Mouse (Mus musculus): ENCODE measurements around the gene Spic. TPM values are rescaled to one million over a fixed set of nuclear protein-coding genes. Genes with fewer than 3 reads are reported as not detected.

Gene Spic
- polyA plus RNA-seq, 1 experiment = 0.45 TPM

GRCm38 (mm10) chr10:88727128-88727527 is 42.3 kb upstream of the Spic start:
- Histone ChIP-seq H3K36me3 (ENCODE audit: control insufficient read depth, insufficient read depth, low read length, poor library complexity, severe bottlenecking) (no peaks in the 10 kb centered on the region), H3K27me3 (ENCODE audit: control insufficient read depth, insufficient read depth, low read length, poor library complexity, severe bottlenecking) (no peaks in the 10 kb centered on the region), H3K27ac (ENCODE audit: insufficient read depth, low read length) (no peak overlapping the region), H3K4me1 (ENCODE audit: control insufficient read depth, insufficient read depth, low read length) (no peaks in the 10 kb centered on the region), H3K9me3 (replicated peaks; ENCODE audit: control insufficient read depth, insufficient read depth, low read length, poor library complexity, severe bottlenecking) (no peaks in the 10 kb centered on the region), H3K4me3 (ENCODE audit: low read depth, low read length) (no peak overlapping the region), H3K9ac (ENCODE audit: low read depth, poor library complexity, severe bottlenecking) (no peak overlapping the region)
- no peak for TF ChIP-seq EP300 (IDR thresholded peaks at IDR 0.05; ENCODE audit: insufficient read depth, low read depth, low read length)
- no peak for TF ChIP-seq CTCF (IDR thresholded peaks at IDR 0.05; ENCODE audit: low read depth, low read length)
- no peak for TF ChIP-seq POLR2A (IDR thresholded peaks at IDR 0.05; ENCODE audit: insufficient read depth, low read length)

- TF ChIP-seq POLR2A (IDR thresholded peaks at IDR 0.05; ENCODE audit: insufficient read depth, low read length) = no peak
- TF ChIP-seq CTCF (IDR thresholded peaks at IDR 0.05; ENCODE audit: low read depth, low read length) = no peak
- TF ChIP-seq EP300 (IDR thresholded peaks at IDR 0.05; ENCODE audit: insufficient read depth, low read depth, low read length) = no peak
- no peak overlapping the region for H3K9ac ChIP-seq (ENCODE audit: low read depth, poor library complexity, severe bottlenecking)
- no peak overlapping the region for H3K27ac ChIP-seq (ENCODE audit: insufficient read depth, low read length)
- no peaks in the 10 kb centered on the region for H3K36me3 ChIP-seq (ENCODE audit: control insufficient read depth, insufficient read depth, low read length, poor library complexity, severe bottlenecking)
- no peaks in the 10 kb centered on the region for H3K9me3 ChIP-seq (replicated peaks; ENCODE audit: control insufficient read depth, insufficient read depth, low read length, poor library complexity, severe bottlenecking)
- H3K4me1 ChIP-seq (ENCODE audit: control insufficient read depth, insufficient read depth, low read length) = no peaks in the 10 kb centered on the region
- no peaks in the 10 kb centered on the region for H3K27me3 ChIP-seq (ENCODE audit: control insufficient read depth, insufficient read depth, low read length, poor library complexity, severe bottlenecking)
- no peak overlapping the region for H3K4me3 ChIP-seq (ENCODE audit: low read depth, low read length)
These were observed 40.5 kb upstream of the Spic start for GRCm38 (mm10) chr10:88725343-88725742.

- Histone ChIP-seq H3K36me3 (ENCODE audit: control insufficient read depth, insufficient read depth, low read length, poor library complexity, severe bottlenecking) (no peaks in the 10 kb centered on the region), H3K27ac (ENCODE audit: insufficient read depth, low read length) (no peak overlapping the region), H3K27me3 (ENCODE audit: control insufficient read depth, insufficient read depth, low read length, poor library complexity, severe bottlenecking) (no peaks in the 10 kb centered on the region), H3K4me3 (ENCODE audit: low read depth, low read length) (no peak overlapping the region), H3K9me3 (replicated peaks; ENCODE audit: control insufficient read depth, insufficient read depth, low read length, poor library complexity, severe bottlenecking) (no peaks in the 10 kb centered on the region), H3K4me1 (ENCODE audit: control insufficient read depth, insufficient read depth, low read length) (no peaks in the 10 kb centered on the region), H3K9ac (ENCODE audit: low read depth, poor library complexity, severe bottlenecking) (no peak overlapping the region)
- TF ChIP-seq POLR2A (IDR thresholded peaks at IDR 0.05; ENCODE audit: insufficient read depth, low read length) (no peak), CTCF (IDR thresholded peaks at IDR 0.05; ENCODE audit: low read depth, low read length) (no peak), EP300 (IDR thresholded peaks at IDR 0.05; ENCODE audit: insufficient read depth, low read depth, low read length) (no peak)
These were observed 34.8 kb upstream of the Spic start for GRCm38 (mm10) chr10:88719618-88720017.

GRCm38 (mm10) chr10:88717756-88718025 is 32.9 kb upstream of the Spic start:
- no peak for TF ChIP-seq CTCF (IDR thresholded peaks at IDR 0.05; ENCODE audit: low read depth, low read length)
- Histone ChIP-seq H3K27me3 (ENCODE audit: control insufficient read depth, insufficient read depth, low read length, poor library complexity, severe bottlenecking) (no peaks in the 10 kb centered on the region), H3K36me3 (ENCODE audit: control insufficient read depth, insufficient read depth, low read length, poor library complexity, severe bottlenecking) (no peaks in the 10 kb centered on the region), H3K4me3 (ENCODE audit: low read depth, low read length) (no peak overlapping the region), H3K9me3 (replicated peaks; ENCODE audit: control insufficient read depth, insufficient read depth, low read length, poor library complexity, severe bottlenecking) (no peaks in the 10 kb centered on the region), H3K4me1 (ENCODE audit: control insufficient read depth, insufficient read depth, low read length) (no peaks in the 10 kb centered on the region), H3K9ac (ENCODE audit: low read depth, poor library complexity, severe bottlenecking) (no peak overlapping the region), H3K27ac (ENCODE audit: insufficient read depth, low read length) (no peak overlapping the region)

GRCm38 (mm10) chr10:88716986-88717755 is 32.4 kb upstream of the Spic start:
- TF ChIP-seq POLR2A (IDR thresholded peaks at IDR 0.05; ENCODE audit: insufficient read depth, low read length) (no peak), EP300 (IDR thresholded peaks at IDR 0.05; ENCODE audit: insufficient read depth, low read depth, low read length) (0 out of 2 replicates have a peak, but pooled peaks have one; percentile 9), CTCF (IDR thresholded peaks at IDR 0.05; ENCODE audit: low read depth, low read length) (no peak)
- H3K9ac ChIP-seq (ENCODE audit: low read depth, poor library complexity, severe bottlenecking) = no peak overlapping the region
- H3K27ac ChIP-seq (ENCODE audit: insufficient read depth, low read length) = peak overlapping the region; percentile 57; the same call in 1 of the 2 replicates
- peak overlapping the region; percentile 56 for H3K4me3 ChIP-seq (ENCODE audit: low read depth, low read length)
- no peaks in the 10 kb centered on the region for H3K4me1 ChIP-seq (ENCODE audit: control insufficient read depth, insufficient read depth, low read length)
- H3K27me3 ChIP-seq (ENCODE audit: control insufficient read depth, insufficient read depth, low read length, poor library complexity, severe bottlenecking) = no peaks in the 10 kb centered on the region
- no peaks in the 10 kb centered on the region for H3K9me3 ChIP-seq (replicated peaks; ENCODE audit: control insufficient read depth, insufficient read depth, low read length, poor library complexity, severe bottlenecking)
- no peaks in the 10 kb centered on the region for H3K36me3 ChIP-seq (ENCODE audit: control insufficient read depth, insufficient read depth, low read length, poor library complexity, severe bottlenecking)

GRCm38 (mm10) chr10:88715621-88716020 is 30.8 kb upstream of the Spic start:
- H3K9me3 ChIP-seq (replicated peaks; ENCODE audit: control insufficient read depth, insufficient read depth, low read length, poor library complexity, severe bottlenecking) = no peaks in the 10 kb centered on the region
- no peak overlapping the region for H3K9ac ChIP-seq (ENCODE audit: low read depth, poor library complexity, severe bottlenecking)
- no peaks in the 10 kb centered on the region for H3K4me1 ChIP-seq (ENCODE audit: control insufficient read depth, insufficient read depth, low read length)
- H3K36me3 ChIP-seq (ENCODE audit: control insufficient read depth, insufficient read depth, low read length, poor library complexity, severe bottlenecking) = no peaks in the 10 kb centered on the region
- H3K27ac ChIP-seq (ENCODE audit: insufficient read depth, low read length) = no peak overlapping the region
- TF ChIP-seq POLR2A (IDR thresholded peaks at IDR 0.05; ENCODE audit: insufficient read depth, low read length) (no peak), CTCF (IDR thresholded peaks at IDR 0.05; ENCODE audit: low read depth, low read length) (no peak), EP300 (IDR thresholded peaks at IDR 0.05; ENCODE audit: insufficient read depth, low read depth, low read length) (no peak)
- H3K27me3 ChIP-seq (ENCODE audit: control insufficient read depth, insufficient read depth, low read length, poor library complexity, severe bottlenecking) = no peaks in the 10 kb centered on the region
- H3K4me3 ChIP-seq (ENCODE audit: low read depth, low read length) = no peak overlapping the region

Measured in ES-Bruce4 (cell line).